Mouse (Mus musculus): ENCODE results near the gene Cmtm8. TPM values are rescaled to one million over a fixed set of nuclear protein-coding genes. Genes with fewer than 3 reads are reported as not detected.

Cmtm8 gene
- total RNA-seq, 2 experiments from 2014 or later = 11.5 to 12.9 TPM

GRCm38 (mm10) chr9:114787716-114788115 lies 56.2 kb downstream of the Cmtm8 start:
- DNase-seq (ENCODE audit: low spot score in 2 of 2) = no peak

GRCm38 (mm10) chr9:114787134-114787533 lies 56.8 kb downstream of the Cmtm8 start:
- no peak for DNase-seq (ENCODE audit: low spot score in 2 of 2)

GRCm38 (mm10) chr9:114785432-114786125 lies 58.4 kb downstream of the Cmtm8 start:
- no peak for DNase-seq (ENCODE audit: low spot score in 2 of 2)

- peak; percentile 60 to 65 for DNase-seq (ENCODE audit: low spot score in 2 of 2)
Measured at GRCm38 (mm10) chr9:114781526-114782212, 62.3 kb downstream of the Cmtm8 start, which contains the start of gene Cmtm7. TSS of gene Cmtm7 (minus strand) at chr9:114781856.

- DNase-seq (ENCODE audit: low spot score in 2 of 2) = no peak
Measured at GRCm38 (mm10) chr9:114780746-114781525, 63.0 kb downstream of the Cmtm8 start.

- no peak for DNase-seq (ENCODE audit: low spot score in 2 of 2)
Measured at GRCm38 (mm10) chr9:114779984-114780745, 63.8 kb downstream of the Cmtm8 start.

- DNase-seq (ENCODE audit: low spot score in 2 of 2) = no peak
Measured at GRCm38 (mm10) chr9:114778877-114779276, 65.1 kb downstream of the Cmtm8 start.

- DNase-seq (ENCODE audit: low spot score in 2 of 2) = no peak
Measured at GRCm38 (mm10) chr9:114778047-114778390, 65.9 kb downstream of the Cmtm8 start.

- DNase-seq (ENCODE audit: low spot score in 2 of 2) = no peak
Measured at GRCm38 (mm10) chr9:114777178-114778046, 66.5 kb downstream of the Cmtm8 start.

- DNase-seq (ENCODE audit: low spot score in 2 of 2) = no peak
Measured at GRCm38 (mm10) chr9:114776361-114776760, 67.6 kb downstream of the Cmtm8 start.

- no peak for DNase-seq (ENCODE audit: low spot score in 2 of 2)
Measured at GRCm38 (mm10) chr9:114775272-114775671, 68.7 kb downstream of the Cmtm8 start.

- no peak for DNase-seq (ENCODE audit: low spot score in 2 of 2)
Measured at GRCm38 (mm10) chr9:114774629-114775028, 69.3 kb downstream of the Cmtm8 start.

GRCm38 (mm10) chr9:114771565-114771964 lies 72.4 kb downstream of the Cmtm8 start:
- no peak for DNase-seq (ENCODE audit: low spot score in 2 of 2)

GRCm38 (mm10) chr9:114770224-114770623 lies 73.7 kb downstream of the Cmtm8 start:
- DNase-seq (ENCODE audit: low spot score in 2 of 2) = no peak

- no peak for DNase-seq (ENCODE audit: low spot score in 2 of 2)
Measured at GRCm38 (mm10) chr9:114768066-114768465, 75.9 kb downstream of the Cmtm8 start.

GRCm38 (mm10) chr9:114767507-114767906 lies 76.4 kb downstream of the Cmtm8 start:
- no peak for DNase-seq (ENCODE audit: low spot score in 2 of 2)

GRCm38 (mm10) chr9:114767030-114767429 lies 76.9 kb downstream of the Cmtm8 start:
- peak in 1 of 2 experiments; percentile 35 for DNase-seq (ENCODE audit: low spot score in 2 of 2)

GRCm38 (mm10) chr9:114763341-114763740 lies 80.6 kb downstream of the Cmtm8 start:
- DNase-seq (ENCODE audit: low spot score in 2 of 2) = no peak

- no peak for DNase-seq (ENCODE audit: low spot score in 2 of 2)
Measured at GRCm38 (mm10) chr9:114761848-114762247, 82.1 kb downstream of the Cmtm8 start.

- DNase-seq (ENCODE audit: low spot score in 2 of 2) = no peak
Measured at GRCm38 (mm10) chr9:114760353-114760752, 83.6 kb downstream of the Cmtm8 start.
